Mouse (Mus musculus) liver (tissue): ENCODE measurements around the gene Ticam1.
"Not testable (repeated sequence)": the region's sequence is repeated elsewhere in the genome, so short reads cannot be mapped to it uniquely, and the experiment has no call there.

Experiments
- DNase-seq: peaks from one replicate; pipeline ENCODE4 v3.0.0-alpha.2; 2020; ENCODE audit warnings: mixed read lengths

The Ticam1 gene

DNA sequence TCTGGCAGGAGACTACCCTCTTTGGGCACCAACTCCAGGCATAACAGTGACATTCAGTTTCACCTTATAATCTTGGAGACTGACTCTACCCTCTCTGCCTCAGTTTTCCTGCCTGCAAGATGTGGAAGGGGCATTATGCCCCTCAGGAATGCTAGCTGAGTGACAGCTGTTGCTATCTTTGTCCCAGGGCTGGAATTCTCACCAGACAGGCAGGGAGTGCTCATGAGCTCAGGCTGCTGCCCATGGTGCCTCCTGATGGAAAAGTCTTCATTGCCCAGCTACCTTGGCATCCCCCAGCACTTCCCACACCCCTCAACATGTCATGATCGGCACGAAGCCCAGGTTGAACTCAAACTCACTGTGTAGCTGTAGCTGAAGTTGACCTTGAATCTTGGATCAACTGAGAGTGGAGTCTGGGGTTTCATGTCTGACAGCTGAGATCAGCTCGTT, 13.9 kb downstream of the Ticam1 start:
- DNase-seq = no peak

DNA sequence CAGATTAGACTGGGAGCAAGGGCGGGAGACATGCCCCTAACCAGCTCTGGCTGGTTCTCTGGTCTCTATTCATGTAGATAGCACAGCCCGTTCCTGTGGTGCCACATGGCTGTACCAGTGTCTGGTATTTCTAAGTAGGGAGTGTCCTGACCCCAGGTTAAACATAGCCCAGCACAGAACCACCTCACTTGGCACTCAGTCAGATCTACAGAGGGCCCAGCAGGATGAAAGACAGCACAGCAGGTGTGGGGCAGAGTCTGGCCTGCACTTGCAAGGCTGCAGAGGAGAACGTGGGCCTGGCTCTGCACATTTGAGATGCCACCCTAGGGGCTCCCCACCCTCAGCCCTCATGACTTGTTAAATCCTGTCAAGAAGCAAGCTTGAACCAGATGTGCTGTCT, 15.4 kb downstream of the Ticam1 start:
- DNase-seq = no peak

DNA sequence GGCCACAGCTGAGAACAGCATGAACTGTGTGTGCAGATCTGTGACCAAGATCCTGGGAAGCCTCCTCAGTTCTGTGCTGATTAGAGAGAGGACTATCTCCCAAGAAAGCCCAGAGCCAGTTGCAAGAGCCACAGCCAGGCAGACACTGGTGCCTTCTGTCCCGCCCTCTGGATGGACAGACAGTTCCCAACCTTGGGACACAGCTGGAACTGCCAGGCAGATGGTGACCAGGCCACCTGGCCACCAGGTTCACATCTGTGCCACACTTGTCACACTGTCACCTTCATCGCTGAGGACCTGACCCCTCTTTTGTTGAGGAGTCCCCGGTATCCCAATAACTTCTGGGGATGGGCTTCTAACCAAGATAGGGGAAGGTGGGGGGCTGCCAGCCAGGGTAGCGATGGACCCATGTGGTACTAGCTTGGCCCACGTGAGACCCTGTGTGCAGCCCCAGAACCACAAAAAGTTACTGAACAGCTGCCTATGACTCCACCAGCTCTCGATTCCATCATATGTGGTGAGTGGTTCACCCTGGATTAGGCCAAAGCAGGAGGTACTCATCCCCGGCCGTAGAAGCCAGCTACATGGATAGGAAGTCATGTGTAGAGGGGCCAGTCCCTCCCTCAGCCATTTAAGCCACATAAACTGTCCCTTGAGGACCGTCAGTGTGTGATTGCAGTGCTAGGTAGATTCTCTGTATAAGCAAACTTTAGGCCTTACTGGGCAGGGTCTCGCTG, 17.1 kb downstream of the Ticam1 start:
- DNase-seq = no peak

DNA sequence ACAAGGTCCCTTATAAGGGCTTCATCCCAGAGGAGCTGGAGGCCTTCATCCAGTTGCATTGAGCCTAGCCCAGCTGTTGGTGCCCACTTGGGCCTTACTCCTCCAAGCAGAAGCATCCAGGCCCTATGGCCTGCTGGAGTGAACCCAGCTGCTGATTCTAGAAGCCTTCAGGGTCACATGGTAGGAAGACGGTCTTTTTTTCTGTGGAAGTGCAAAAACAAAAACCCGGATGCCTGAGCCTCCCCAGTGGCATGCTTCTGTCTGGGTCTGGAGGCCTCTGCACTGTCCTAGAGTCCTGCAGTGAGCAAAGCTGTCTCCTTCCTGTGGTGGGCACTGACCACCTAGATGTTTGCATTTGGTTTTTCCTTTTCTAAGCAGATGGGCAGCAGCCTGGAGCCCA, 17.8 kb downstream of the Ticam1 start:
- not testable (repeated sequence) for DNase-seq

DNA sequence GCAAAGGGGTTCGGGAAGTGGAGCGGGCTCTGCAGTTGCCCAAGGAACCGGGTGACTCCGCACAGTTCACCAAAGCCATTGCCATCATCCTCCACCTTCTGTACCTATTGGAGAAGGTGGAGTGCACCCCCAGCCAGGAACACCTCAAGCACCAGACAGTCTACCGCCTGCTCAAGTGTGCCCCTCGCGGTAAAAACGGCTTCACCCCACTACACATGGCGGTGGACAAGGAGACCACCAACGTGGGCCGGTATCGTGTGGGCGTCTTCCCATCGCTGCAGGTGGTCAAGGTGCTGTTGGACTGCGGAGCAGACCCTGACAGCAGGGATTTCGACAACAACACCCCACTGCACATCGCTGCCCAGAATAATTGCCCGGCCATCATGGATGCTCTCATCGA, 18.3 kb downstream of the Ticam1 start:
- DNase-seq = not testable (repeated sequence)

DNA sequence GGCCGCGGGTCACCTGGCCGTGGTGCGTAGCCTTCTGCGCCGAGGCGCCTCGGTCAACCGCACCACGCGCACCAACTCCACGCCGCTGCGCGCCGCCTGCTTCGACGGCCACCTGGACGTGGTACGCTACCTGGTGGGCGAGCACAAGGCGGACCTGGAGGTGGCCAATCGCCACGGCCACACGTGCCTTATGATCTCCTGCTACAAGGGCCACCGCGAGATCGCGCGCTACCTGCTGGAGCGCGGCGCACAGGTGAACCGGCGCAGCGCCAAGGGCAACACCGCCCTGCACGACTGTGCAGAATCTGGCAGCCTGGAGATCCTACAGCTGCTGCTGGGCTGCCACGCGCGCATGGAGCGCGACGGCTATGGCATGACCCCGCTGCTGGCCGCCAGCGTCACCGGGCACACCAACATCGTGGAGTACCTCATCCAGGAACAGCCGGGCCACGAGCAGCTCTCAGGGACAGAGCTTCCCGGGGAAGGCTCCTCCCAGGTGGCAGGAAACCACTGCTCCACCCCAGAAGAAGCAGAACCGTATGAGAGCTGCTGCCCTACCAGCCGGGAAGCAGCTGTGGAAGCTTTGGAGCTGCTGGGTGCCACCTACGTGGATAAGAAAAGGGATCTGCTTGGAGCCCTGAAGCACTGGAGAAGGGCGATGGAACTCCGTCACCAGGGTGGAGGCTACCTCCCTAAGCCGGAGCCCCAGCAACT, 19.2 kb downstream of the Ticam1 start:
- DNase-seq = no peak

DNA sequence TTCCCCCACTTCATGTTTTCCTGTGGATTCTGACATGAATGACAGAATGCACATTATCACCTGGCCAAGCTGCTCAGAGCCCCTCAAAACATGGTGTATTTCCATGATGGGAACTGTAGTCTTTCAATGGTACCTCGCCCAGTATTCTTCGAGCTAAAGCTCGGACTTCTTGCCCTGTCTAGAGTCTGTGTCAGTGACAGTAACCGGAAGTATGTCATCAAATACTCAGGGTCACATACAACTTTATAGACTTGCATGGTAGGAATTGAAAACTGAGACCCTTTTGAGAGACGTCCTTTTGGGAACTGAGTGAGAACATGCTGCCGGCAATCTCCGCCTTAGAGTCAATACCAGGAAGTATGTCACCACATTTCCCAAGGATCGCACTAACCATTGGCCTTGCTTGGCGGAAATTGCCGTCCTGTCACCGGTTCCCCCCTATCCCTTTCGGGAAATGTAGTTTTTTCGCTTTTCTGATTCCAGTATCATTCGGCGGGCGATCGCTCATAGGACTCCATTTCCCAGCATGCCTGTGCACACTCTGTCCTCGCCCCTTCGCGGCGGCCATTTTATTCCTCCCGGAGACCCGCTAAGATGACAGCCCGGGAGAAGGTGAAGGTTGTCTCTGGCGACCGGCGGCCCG, 20.2 kb downstream of the Ticam1 start, which contains the start of gene Fem1a:
Fem1a (plus strand) TSS at position 572 of the 643 bp plus-strand sequence.
- DNase-seq = peak; percentile 92

DNA sequence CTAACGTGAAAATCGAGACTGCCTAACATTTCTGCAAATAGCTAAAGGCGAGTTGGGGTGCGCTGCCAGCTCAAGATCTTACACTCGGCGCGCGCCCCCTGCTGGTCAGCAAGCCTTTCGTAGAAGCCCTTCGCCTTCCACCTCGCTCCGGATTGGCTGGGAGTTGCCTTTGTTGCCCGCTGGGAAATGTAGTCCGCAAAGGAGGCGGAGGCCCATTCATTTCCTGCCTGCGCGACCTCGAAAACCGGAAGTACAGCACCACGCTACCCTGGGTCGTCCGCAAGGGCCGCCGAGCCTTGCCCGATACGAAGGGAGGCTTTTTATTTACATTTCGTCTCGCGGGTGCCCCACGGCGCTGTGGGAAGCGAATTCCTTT, 20.7 kb downstream of the Ticam1 start:
- DNase-seq = peak; percentile 99

DNA sequence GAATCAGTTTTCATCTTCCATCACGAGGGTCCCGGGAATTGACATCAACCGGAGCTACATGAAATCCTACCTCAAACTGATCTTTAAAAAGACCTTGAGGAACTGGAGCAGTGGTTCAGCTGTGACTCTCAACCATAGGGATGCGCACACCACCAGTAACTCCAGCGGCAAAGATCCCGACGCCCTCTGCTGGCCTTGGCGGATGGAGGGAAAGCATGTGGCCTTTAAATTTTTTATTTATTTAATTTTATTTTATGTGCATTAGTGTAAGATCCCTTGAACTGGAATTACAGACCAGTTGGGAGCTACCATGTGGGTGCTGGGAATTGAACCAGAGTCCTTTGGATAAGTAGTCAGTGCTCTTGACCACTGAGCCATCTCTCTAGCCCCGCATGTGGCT, 21.2 kb downstream of the Ticam1 start:
- DNase-seq = no peak

DNA sequence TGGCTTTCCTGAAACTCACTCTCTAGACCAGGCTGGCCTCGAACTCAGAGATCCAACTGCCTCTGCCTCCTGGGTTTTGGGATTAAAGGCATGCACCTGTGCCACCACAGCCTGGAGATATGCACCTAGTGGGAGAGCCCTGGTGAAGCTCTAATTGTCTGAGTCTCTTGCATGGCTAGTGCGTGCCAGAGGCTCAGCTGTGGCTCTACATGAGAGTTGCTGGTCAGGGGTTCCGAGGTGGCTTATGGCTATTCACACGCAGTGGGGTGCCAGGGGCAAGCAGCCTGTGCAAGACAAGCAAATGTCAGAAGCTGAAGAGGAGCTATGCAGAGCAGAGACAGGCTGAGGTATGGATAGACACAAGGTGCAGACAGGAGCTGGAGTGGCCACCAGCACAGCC, 21.9 kb downstream of the Ticam1 start:
- no peak for DNase-seq

DNA sequence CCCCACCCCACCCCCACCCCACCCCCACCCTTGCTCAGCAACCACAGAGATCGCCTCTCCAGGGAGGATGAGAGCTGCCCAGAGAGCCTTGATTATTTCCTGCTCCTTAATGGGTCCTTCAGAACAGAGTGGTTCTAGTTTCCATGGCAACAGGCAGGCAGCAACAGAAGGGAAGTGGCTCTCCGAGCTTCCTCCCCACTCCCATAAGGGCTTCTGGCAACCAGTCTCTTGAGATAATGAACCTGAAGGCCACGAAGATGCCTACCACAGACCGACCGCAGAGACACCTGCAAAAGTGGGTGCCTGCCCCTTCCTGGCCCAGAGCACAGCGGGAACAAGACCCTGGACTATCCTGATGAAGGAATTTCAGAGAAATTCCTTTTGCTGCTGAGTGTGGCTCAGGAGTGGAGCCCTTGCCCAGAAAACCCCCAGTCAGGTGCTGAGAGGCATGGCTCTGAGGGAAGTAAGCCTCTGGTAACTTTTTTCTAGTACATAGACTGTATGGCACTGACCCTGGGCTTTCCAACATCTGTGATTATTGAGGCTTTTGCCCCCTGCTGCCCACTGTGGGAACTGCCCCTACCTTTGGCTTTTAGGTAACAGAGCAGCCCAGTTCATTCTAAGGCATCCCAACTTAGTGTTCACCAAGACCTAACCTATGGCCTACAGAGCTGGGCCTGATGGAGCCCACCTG, 25.3 kb downstream of the Ticam1 start:
- peak; percentile 66 for DNase-seq

DNA sequence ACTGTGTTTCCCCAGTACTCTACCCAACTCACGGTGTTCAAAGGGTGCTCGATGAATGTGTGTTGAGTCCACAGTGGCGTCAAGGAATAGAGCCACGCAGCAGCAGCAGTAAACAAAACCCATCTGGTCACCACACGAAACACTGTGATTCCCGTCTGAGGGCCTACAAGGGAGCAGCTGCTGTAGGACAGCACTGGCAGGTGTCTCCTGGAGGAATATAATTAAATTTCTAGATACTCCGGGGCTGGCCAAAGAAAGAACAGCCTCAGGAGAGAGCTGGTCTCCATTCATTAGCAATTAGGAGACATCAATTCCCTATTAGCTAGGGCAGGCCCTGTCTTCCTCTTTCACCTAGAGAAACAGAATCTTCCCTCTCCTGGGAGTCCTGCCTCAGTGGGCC, 31.0 kb downstream of the Ticam1 start:
- no peak for DNase-seq

DNA sequence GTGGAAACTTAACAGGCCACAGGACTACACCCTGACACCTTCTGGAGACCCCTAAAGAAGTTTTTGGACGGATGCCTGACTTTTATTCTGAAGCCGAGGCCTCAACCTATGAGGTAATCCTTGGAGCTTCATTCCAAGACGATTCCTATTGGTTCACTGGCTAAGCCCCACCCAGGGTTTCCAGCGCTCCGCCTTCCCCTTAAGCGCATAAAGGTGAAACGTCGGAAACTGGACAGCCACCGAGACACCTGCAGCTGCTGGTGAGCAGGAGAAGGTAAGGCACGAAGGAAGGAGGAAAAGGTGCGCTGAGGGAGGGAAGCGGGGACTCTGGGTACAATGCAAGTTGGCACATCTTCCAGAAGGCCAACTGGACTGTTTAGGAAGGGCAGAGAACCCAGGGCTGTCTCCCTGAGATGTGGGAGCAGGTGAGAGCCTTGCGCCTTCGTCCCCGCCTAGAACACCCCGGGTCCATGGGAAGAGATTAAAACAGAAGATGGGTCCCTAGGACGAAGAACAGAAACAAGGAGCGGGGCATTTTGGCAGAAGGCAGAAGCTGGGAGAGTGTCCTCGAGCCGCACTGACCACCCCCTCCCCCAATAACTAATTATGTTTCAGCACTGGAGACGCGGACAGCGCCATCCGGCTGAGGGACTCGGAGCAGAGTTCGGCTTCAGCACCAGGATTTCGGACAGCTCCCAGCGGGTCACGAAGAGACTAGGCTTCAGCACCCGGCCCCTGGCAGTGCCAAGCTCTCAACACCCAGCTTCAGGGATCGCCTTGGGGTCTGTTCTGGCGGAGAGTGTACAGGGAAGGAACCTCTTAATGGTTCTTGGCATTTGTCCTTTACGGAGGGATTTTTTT, 34.8 kb downstream of the Ticam1 start:
- DNase-seq = peak; percentile 84

DNA sequence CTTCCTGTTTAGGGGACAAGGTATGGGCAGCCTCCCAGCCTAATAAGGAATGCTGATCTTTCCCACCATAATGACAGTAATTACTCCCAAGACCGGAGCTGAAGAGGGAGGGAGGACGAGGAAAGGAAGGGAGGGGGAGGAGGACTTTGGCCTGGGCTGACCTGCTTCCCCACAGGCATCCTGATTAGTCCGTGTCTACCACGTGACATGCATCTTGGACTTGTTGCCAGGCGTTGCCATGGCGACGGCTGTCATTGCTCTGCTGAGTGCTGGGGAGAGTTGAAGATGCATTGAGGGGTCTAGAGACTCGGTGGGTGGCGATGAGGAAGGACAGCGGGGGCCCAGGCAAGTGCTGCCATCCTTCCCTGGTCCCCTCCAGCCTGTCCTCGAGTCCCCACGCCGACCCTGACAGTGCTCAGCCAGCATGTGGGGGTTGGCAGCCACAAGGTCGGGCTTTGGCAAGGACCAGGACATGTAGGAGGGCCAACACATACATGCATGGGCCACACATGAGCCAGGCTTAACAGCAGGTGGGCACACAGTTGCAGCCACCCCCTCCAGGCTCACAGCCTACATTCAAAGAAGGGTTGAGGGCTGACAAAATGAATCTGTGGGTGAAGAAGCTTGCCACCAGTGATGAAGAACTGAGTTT, 42.6 kb downstream of the Ticam1 start:
- peak; percentile 58 for DNase-seq

DNA sequence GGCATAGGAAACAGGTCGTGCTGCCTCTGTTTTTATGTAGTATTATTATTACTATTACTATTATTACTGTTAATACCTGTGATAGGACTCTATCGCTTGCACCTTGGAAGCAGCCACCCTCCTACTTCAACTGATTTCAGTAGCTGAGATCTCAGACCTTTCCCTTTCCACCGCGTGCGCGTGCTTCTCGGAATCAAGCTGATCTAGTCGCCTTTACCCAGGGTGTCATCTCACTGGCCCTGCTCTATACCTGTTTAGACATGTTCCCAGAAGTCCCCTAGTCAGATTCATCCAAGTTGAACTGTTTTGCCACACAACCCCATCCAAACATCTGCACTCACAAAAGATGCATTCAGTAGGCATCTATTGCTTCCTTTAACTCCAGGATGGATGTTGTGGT, 43.2 kb downstream of the Ticam1 start:
- no peak for DNase-seq

DNA sequence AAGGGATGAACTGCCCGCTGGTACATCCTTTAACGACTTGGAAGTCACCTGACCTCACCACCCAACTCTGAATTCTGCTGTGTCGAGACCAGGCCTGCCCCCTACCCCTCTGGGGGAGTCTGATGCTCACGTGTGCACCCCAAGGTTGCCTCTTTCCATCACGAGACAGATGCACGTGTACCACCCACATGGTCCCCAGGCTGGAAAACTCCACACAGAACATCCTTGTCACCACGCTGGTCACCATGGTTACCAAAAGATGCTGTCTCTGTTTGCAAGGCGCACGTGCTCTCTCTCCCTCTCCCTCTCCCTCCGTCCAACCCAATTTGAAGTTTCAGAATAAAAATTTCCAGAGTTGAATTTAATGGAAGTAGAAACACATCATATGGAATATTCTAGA, 46.6 kb downstream of the Ticam1 start:
- DNase-seq = no peak

DNA sequence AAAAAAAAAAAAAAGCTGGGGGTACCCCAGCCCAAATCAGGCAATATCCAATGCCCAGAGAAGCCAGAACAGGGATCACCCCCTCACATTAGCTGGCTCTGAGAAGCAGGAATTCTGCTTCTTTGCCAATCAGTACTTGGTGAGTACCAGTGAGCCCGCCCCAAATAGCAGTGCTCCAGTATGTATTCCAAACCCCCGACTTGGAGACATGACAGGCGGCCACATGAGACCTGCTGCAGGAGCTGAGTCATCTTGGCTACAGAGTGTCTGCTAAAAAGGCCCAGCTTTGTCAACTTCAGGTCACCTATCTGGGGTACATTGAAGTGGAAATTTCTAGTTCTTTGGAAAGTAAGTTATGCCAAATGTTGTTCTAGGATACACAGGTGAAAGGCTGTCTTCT, 50.0 kb downstream of the Ticam1 start:
- no peak for DNase-seq

DNA sequence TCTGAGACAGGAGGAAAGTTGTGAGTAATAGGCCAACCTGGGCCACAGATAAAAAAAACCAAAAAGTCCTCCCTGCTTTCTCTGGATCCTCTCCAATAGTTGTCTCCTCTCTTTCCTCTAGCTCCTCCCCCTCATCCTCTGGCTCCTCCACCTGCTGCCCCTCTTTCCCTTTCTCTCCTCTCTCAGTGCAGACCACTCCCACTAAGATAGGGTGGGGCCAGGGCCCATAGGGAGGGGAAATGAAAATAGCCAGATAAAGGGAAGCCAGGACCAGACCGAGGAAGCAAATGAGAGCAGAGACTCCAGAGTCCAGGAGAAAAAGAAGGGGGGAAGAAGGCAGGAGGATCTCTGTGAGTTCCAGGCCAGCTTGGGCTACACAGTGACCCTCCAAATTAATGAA, 51.7 kb downstream of the Ticam1 start:
- no peak for DNase-seq

DNA sequence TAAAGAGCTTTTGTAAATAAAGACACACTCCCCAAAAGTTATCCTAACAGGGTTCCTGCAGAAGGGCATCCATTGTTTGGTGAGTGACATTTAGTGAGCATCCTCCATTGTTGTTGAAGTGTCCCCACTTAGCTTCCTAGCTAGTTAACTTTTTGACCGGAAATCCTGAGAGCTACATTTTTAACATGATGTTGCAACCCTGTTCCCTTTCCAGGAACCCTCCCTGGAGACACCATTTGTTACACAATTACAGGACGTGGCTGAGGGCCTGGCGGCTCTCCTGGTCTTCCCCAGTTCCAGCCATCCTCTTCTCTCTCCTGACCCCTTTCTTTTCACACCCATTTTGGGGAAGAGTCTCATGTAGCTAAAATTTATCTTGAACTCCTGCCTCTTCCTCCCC, 56.8 kb downstream of the Ticam1 start:
- DNase-seq = no peak
